Mouse (Mus musculus) limb, embryonic 13.5 days (tissue): ENCODE data around the gene Amot. TPM values are rescaled to one million over a fixed set of nuclear protein-coding genes. Genes with fewer than 3 reads are reported as not detected.

Source experiments
- ATAC-seq: fragments of 200-750 bp; cut with Nextera tagmentation; 2 replicates; pipeline ENCODE4 v1.8.0; 2017; ENCODE audit warnings: low read depth, moderate number of reproducible peaks, moderate TSS enrichment; ENCODE audit not compliant: low FRiP score
- H3K27ac ChIP-seq: fragments of 300-500 bp; sonication (generic); 2 replicates; pipeline ENCODE4 v1.5.1; 2015; ENCODE audit warnings: inconsistent platforms, mild to moderate bottlenecking, moderate library complexity
- H3K27me3 ChIP-seq: fragments of 300-500 bp; sonication (generic); 2 replicates; pipeline ENCODE4 v1.6.1; 2015; ENCODE audit warnings: mild to moderate bottlenecking, inconsistent platforms
- H3K36me3 ChIP-seq: fragments of 300-500 bp; sonication (generic); 2 replicates; pipeline ENCODE4 v1.6.1; 2015; ENCODE audit warnings: inconsistent platforms, mild to moderate bottlenecking, moderate library complexity
- H3K4me1 ChIP-seq: fragments of 300-500 bp; sonication (generic); 2 replicates; pipeline ENCODE4 v1.6.1; 2015; ENCODE audit warnings: inconsistent platforms
- H3K4me2 ChIP-seq: fragments of 300-500 bp; sonication (generic); replicated peaks from 2 replicates; pipeline ENCODE4 v1.6.1; 2015; ENCODE audit warnings: inconsistent platforms, mild to moderate bottlenecking, moderate library complexity
- H3K4me3 ChIP-seq: fragments of 300-500 bp; sonication (generic); 2 replicates; pipeline ENCODE4 v1.5.1; 2015; ENCODE audit warnings: moderate library complexity, mild to moderate bottlenecking, inconsistent platforms
- H3K9ac ChIP-seq: fragments of 300-500 bp; sonication (generic); 2 replicates; pipeline ENCODE4 v1.6.1; 2015; ENCODE audit warnings: mild to moderate bottlenecking, inconsistent platforms
- H3K9me3 ChIP-seq: fragments of 300-500 bp; sonication (generic); 2 replicates; pipeline ENCODE4 v1.6.1; 2016; ENCODE audit warnings: inconsistent platforms
- WGBS: fragments of 180-500 bp; shearing (Covaris S2); methylation state at CpG from one replicate; pipeline ENCODE4 v1.1.7; 2015; 5-methylcytosine and 5-hydroxymethylcytosine counted together
- polyA plus RNA-seq: library from polyadenylated mRNA; unstranded; fragments of >200 nt; fragmentation: Nextera tagmentation; extraction: Ambion mirVana; gene quantifications from 2 replicates; pipeline ENCODE4 v1.2.1, GENCODE M21; 2015

The Amot gene
- polyA plus RNA-seq, 1 experiment from 2014 or later, result 60.6 TPM

DNA sequence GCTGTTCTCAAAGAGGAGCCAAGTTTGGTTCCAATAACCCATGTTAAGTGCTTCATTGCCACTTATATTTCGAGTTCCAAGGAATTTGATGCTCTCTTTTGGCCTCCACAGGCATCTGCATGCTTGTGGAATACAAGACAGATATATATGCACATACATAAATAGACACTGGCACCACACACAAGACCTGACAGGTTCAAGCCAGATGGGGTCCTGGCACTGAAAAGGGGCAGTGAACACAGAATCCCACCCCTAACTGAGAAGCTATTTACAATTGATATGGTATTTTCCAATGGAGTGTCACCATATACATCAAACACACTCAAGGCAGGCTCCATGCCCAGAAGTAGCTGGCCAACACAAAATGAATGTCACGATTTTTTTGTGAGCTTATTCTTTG is 81.0 kb downstream of the Amot start:
- no peak overlapping the region for H3K9ac ChIP-seq
- no peak overlapping the region for H3K4me2 ChIP-seq
- ATAC-seq, result no peak
- no peak overlapping the region for H3K27ac ChIP-seq
- no peak overlapping the region for H3K4me3 ChIP-seq
- no peaks in the 10 kb centered on the region for H3K27me3 ChIP-seq
- WGBS, result 53% methylated on average over 2 of the region's 2 CpGs
- H3K9me3 ChIP-seq, result no peaks in the 10 kb centered on the region
- H3K36me3 ChIP-seq, result no peaks in the 10 kb centered on the region
- H3K4me1 ChIP-seq, result no peaks in the 10 kb centered on the region

DNA sequence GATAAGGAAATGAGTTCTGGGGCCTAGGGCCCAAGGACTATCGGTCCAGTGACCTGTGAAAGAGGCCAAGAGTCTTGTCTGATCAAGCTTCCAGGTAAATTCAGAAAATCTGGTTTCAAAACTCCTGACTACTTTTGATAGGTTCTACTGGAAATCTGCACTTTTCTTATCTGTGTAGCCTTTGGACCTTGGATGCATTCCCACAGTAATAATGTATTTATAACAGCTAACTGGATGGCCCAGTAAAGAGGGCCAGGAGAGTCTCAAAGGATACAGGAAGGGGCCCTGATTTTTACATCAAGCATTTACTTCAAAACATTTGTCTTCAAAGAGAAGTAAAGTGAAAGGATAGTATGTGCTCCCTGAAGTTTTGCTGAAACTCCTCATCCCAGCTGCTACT is 90.7 kb downstream of the Amot start:
- no peak overlapping the region for H3K4me3 ChIP-seq
- H3K9me3 ChIP-seq, result no peaks in the 10 kb centered on the region
- H3K36me3 ChIP-seq, result no peaks in the 10 kb centered on the region
- peaks cover 6% of the 10 kb centered on the region; the same call in 1 of the 2 replicates for H3K27me3 ChIP-seq
- ATAC-seq, result no peak
- no peak overlapping the region for H3K9ac ChIP-seq
- 75% methylated on average over 1 of the region's 1 CpGs for WGBS
- H3K27ac ChIP-seq, result no peak overlapping the region
- H3K4me1 ChIP-seq, result no peaks in the 10 kb centered on the region
- no peak overlapping the region for H3K4me2 ChIP-seq

DNA sequence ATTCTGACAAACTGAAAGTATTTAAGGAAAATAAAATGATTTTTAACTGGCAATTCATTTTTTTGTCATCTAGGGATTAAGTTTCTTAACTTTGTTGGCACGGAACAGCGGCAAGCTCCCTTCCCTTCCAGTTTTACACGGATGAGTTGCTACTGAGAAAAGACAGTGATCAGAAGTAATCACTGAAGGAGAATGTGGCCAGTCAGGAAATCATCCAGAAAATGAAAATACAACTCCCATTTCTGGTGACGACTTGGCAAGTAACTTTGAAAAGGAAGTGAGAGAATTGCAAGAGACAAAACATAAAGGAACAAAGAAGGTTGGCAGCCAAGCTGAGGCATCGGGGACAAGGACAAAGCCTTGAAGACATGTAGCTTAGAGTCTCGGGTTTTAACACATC is 93.6 kb downstream of the Amot start:
- 66% methylated on average over 6 of the region's 6 CpGs for WGBS
- no peak for ATAC-seq
- no peaks in the 10 kb centered on the region for H3K4me1 ChIP-seq
- H3K27ac ChIP-seq, result no peak overlapping the region
- no peak overlapping the region for H3K4me2 ChIP-seq
- no peak overlapping the region for H3K9ac ChIP-seq
- H3K27me3 ChIP-seq, result 0 out of 2 replicates have a peak, but pooled peaks cover 3% of the 10 kb centered on the region
- no peaks in the 10 kb centered on the region for H3K9me3 ChIP-seq
- no peaks in the 10 kb centered on the region for H3K36me3 ChIP-seq
- no peak overlapping the region for H3K4me3 ChIP-seq

DNA sequence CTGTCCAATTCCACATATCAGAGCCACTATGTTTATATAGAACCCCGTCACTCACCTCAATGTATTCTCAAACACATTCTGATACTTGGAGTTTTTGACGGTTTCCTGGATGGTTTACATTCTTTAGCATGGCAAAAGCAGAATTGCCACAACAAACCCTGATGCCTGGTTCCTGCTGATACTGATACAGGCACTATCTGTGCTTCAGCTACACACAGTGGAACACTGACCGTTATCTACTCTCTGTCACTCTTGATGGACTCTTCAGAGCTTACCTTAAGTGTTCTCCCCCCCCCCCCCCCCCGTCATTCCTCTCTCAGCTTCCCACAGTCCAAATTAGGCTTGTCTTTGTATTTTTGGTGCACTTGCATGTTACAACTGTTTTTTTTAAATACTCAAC is 98.9 kb downstream of the Amot start:
- 75% methylated on average over 4 of the region's 4 CpGs for WGBS
- H3K4me3 ChIP-seq, result no peak overlapping the region
- H3K27me3 ChIP-seq, result peaks cover 5% of the 10 kb centered on the region; the same call in 1 of the 2 replicates
- no peaks in the 10 kb centered on the region for H3K4me1 ChIP-seq
- no peaks in the 10 kb centered on the region for H3K36me3 ChIP-seq
- no peak for ATAC-seq
- no peak overlapping the region for H3K4me2 ChIP-seq
- no peak overlapping the region for H3K27ac ChIP-seq
- no peaks in the 10 kb centered on the region for H3K9me3 ChIP-seq
- no peak overlapping the region for H3K9ac ChIP-seq

DNA sequence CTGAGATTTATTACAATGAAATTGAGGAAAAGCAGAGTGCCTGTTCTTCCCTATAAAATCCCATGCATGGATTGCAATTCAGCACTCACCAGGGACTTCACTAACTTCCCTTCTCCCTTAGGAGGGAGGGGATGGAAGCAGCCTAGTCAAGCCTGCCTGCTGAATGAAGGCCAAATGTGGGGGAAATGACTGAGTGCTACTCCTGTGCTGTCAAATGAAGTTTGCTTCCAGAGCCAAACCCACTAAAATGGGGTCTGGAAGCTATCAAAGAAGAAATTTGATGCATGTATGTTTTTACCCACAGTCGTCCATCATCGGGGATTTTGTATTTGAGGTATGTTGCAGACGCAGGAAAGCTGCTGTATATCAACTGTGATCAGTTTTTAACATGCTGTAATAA is 103.1 kb downstream of the Amot start:
- Histone ChIP-seq H3K27ac (no peak overlapping the region), H3K36me3 (no peaks in the 10 kb centered on the region), H3K4me3 (no peak overlapping the region), H3K27me3 (peaks cover 5% of the 10 kb centered on the region; the same call in 1 of the 2 replicates), H3K9ac (no peak overlapping the region), H3K4me1 (no peaks in the 10 kb centered on the region), H3K4me2 (no peak overlapping the region), H3K9me3 (no peaks in the 10 kb centered on the region)
- ATAC-seq, result peak; percentile 93
- WGBS, result 38% methylated on average over 3 of the region's 3 CpGs

DNA sequence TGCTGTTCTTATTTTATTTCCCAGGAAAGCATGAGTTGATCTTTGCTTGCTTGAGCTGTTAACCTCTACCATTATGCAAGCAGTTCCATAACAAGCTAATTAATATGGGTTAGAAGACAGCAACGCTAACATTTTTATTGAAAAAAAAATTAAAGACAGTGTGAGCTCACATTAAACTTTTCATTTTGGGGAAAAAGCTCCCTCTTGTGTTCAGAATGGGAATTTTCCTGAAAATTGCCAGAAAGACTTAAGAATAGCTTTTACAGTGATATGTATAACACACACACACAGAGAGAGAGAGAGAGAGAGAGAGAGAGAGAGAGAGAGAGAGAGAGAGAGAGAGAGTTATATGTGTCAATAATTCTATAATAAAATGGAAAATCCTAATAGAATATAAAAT is 105.7 kb downstream of the Amot start:
- H3K4me1 ChIP-seq, result no peaks in the 10 kb centered on the region
- no peak for ATAC-seq
- H3K27ac ChIP-seq, result no peak overlapping the region
- no peaks in the 10 kb centered on the region for H3K36me3 ChIP-seq
- H3K27me3 ChIP-seq, result peaks cover 5% of the 10 kb centered on the region; the same call in 1 of the 2 replicates
- WGBS, result 13% methylated on average over 1 of the region's 1 CpGs
- no peak overlapping the region for H3K4me2 ChIP-seq
- no peaks in the 10 kb centered on the region for H3K9me3 ChIP-seq
- no peak overlapping the region for H3K9ac ChIP-seq
- no peak overlapping the region for H3K4me3 ChIP-seq

Other genes starting within 250 kb of the Amot start
- 6.5 and 8.2 TPM in 2 replicates for gene Lhfpl1, start 156.1 kb downstream of the Amot start, polyA plus RNA-seq